49 mouse cellular contexts compared by ENCODE assay signal in genomic region chr7:106733717-106734116, GRCm38 (mm10). TPM values are rescaled to one million over a fixed set of nuclear protein-coding genes. Genes with fewer than 3 reads are reported as not detected.
"Had no signal": no experiment of that assay in that cellular context is flagged by ENCODE, and none has a peak within 500 bp of the region (broad histone marks: within the 10 kb centered on the region; RNA-seq: fewer than 3 reads in every experiment).

No protein-coding gene starts in this region.

- H3K27me3 ChIP-seq: heart, embryonic 12.5 days; heart, embryonic 13.5 days; heart, embryonic 15.5 days; hindbrain, embryonic 12.5 days; hindbrain, embryonic 13.5 days; hindbrain, embryonic 15.5 days; kidney, embryonic 15.5 days had no signal

- H3K4me3 ChIP-seq: heart, adult 2 months; heart, embryonic 10.5 days; heart, embryonic 12.5 days; heart, embryonic 13.5 days; heart, embryonic 15.5 days; hindbrain, embryonic 10.5 days; hindbrain, embryonic 12.5 days; hindbrain, embryonic 13.5 days; hindbrain, embryonic 15.5 days; kidney, embryonic 15.5 days; layer of hippocampus, adult 2 months; left cerebral cortex, adult 2 months had no signal

- H3K4me2 ChIP-seq: heart, embryonic 11.5 days; heart, embryonic 12.5 days; heart, embryonic 13.5 days; heart, embryonic 15.5 days; hindbrain, embryonic 12.5 days; hindbrain, embryonic 13.5 days; hindbrain, embryonic 14.5 days; hindbrain, embryonic 15.5 days; kidney, embryonic 15.5 days had no signal

- ATAC-seq: hindbrain, embryonic 16.5 days; hindbrain, postnatal 0 days; inflammation-experienced regulatory T-cells, adult 6 months had no signal

- H3K9me3 ChIP-seq: heart, embryonic 10.5 days; heart, embryonic 12.5 days; heart, embryonic 13.5 days; heart, embryonic 15.5 days; hindbrain, embryonic 10.5 days; hindbrain, embryonic 12.5 days; hindbrain, embryonic 13.5 days; hindbrain, embryonic 15.5 days; kidney, embryonic 15.5 days had no signal

- H3K4me1 ChIP-seq: heart, embryonic 10.5 days; heart, embryonic 12.5 days; heart, embryonic 13.5 days; heart, embryonic 15.5 days; hindbrain, embryonic 10.5 days; hindbrain, embryonic 12.5 days; hindbrain, embryonic 13.5 days; hindbrain, embryonic 15.5 days; kidney, embryonic 15.5 days had no signal

- H3K9ac ChIP-seq: heart, embryonic 12.5 days; heart, embryonic 13.5 days; heart, embryonic 15.5 days; hindbrain, embryonic 12.5 days; hindbrain, embryonic 13.5 days; hindbrain, embryonic 14.5 days; hindbrain, embryonic 15.5 days; kidney, embryonic 15.5 days had no signal

- H3K27ac ChIP-seq: heart, adult 2 months; heart, embryonic 10.5 days; heart, embryonic 13.5 days; heart, embryonic 15.5 days; hindbrain, embryonic 10.5 days; hindbrain, embryonic 12.5 days; hindbrain, embryonic 13.5 days; hindbrain, embryonic 14.5 days; hindbrain, embryonic 15.5 days; hindbrain, postnatal 0 days; kidney, embryonic 15.5 days; kidney, postnatal 0 days; layer of hippocampus, adult 2 months; left cerebral cortex, adult 2 months had no signal

- DNase-seq: heart, adult 2 months; heart, postnatal 10 days; heart, postnatal 14 days; heart, postnatal 36 days; heart, postnatal 4 days; kidney, adult 11 months; kidney, adult 18-20 months; kidney, adult 2 months; kidney, adult 8-10 months; kidney, adult 9 months; kidney, postnatal 10 days; kidney, postnatal 14 days; kidney, postnatal 25 days; kidney, postnatal 36 days; kidney, postnatal 4 days; layer of hippocampus, adult 9-11 months; layer of hippocampus, postnatal 36 days had no signal

- H3K36me3 ChIP-seq: heart, embryonic 10.5 days; heart, embryonic 12.5 days; heart, embryonic 13.5 days; heart, embryonic 15.5 days; hindbrain, embryonic 10.5 days; hindbrain, embryonic 12.5 days; hindbrain, embryonic 13.5 days; hindbrain, embryonic 15.5 days; kidney, embryonic 15.5 days had no signal

RNA-seq across cellular contexts. Expression of gene Olfr697, which starts 8.5 kb away (rescaled TPM):
- total RNA-seq: heart, adult 2 months; heart, adult 8-10 months; heart, postnatal 10 days; heart, postnatal 14 days; heart, postnatal 25 days; heart, postnatal 36 days; heart, postnatal 4 days; hematopoietic stem cell, adult 5-6 weeks; hindbrain, postnatal 0 days; layer of hippocampus, adult 18-20 months; layer of hippocampus, adult 2 months; layer of hippocampus, adult 8-10 months; layer of hippocampus, postnatal 10 days; layer of hippocampus, postnatal 14 days; layer of hippocampus, postnatal 25 days; layer of hippocampus, postnatal 36 days; left cerebral cortex, adult 2 months had no signal
- polyA plus RNA-seq: heart, adult 2 months; heart, embryonic 10.5 days; heart, embryonic 11.5 days; heart, embryonic 12.5 days; heart, embryonic 13.5 days; heart, embryonic 14.5 days; heart, embryonic 15.5 days; heart, embryonic 16.5 days; heart, postnatal 0 days; hindbrain, embryonic 10.5 days; hindbrain, embryonic 11.5 days; hindbrain, embryonic 12.5 days; hindbrain, embryonic 13.5 days; hindbrain, embryonic 14.5 days; hindbrain, embryonic 15.5 days; hindbrain, embryonic 16.5 days; hindbrain, postnatal 0 days; inflammation-experienced regulatory T-cells, adult 6 months; intestine, embryonic 14.5 days; kidney, adult 2 months; kidney, embryonic 14.5 days; kidney, embryonic 15.5 days; kidney, embryonic 16.5 days; kidney, postnatal 0 days had no signal

RNA-seq across cellular contexts. Expression of gene Olfr695, which starts 17.5 kb away (rescaled TPM):
- total RNA-seq: heart, adult 2 months; heart, adult 8-10 months; heart, postnatal 10 days; heart, postnatal 14 days; heart, postnatal 25 days; heart, postnatal 36 days; heart, postnatal 4 days; hematopoietic stem cell, adult 5-6 weeks; hindbrain, postnatal 0 days; layer of hippocampus, adult 18-20 months; layer of hippocampus, adult 2 months; layer of hippocampus, adult 8-10 months; layer of hippocampus, postnatal 10 days; layer of hippocampus, postnatal 14 days; layer of hippocampus, postnatal 25 days; layer of hippocampus, postnatal 36 days; left cerebral cortex, adult 2 months had no signal
- polyA plus RNA-seq: heart, adult 2 months; heart, embryonic 10.5 days; heart, embryonic 11.5 days; heart, embryonic 12.5 days; heart, embryonic 13.5 days; heart, embryonic 14.5 days; heart, embryonic 15.5 days; heart, embryonic 16.5 days; heart, postnatal 0 days; hindbrain, embryonic 10.5 days; hindbrain, embryonic 11.5 days; hindbrain, embryonic 12.5 days; hindbrain, embryonic 13.5 days; hindbrain, embryonic 14.5 days; hindbrain, embryonic 15.5 days; hindbrain, embryonic 16.5 days; hindbrain, postnatal 0 days; inflammation-experienced regulatory T-cells, adult 6 months; intestine, embryonic 14.5 days; kidney, adult 2 months; kidney, embryonic 14.5 days; kidney, embryonic 15.5 days; kidney, embryonic 16.5 days; kidney, postnatal 0 days had no signal

RNA-seq across cellular contexts. Expression of gene Olfr698, which starts 21.5 kb away (rescaled TPM):
- total RNA-seq: heart, adult 2 months; heart, adult 8-10 months; heart, postnatal 10 days; heart, postnatal 14 days; heart, postnatal 25 days; heart, postnatal 36 days; heart, postnatal 4 days; hematopoietic stem cell, adult 5-6 weeks; hindbrain, postnatal 0 days; layer of hippocampus, adult 18-20 months; layer of hippocampus, adult 2 months; layer of hippocampus, adult 8-10 months; layer of hippocampus, postnatal 10 days; layer of hippocampus, postnatal 14 days; layer of hippocampus, postnatal 25 days; layer of hippocampus, postnatal 36 days; left cerebral cortex, adult 2 months had no signal
- polyA plus RNA-seq: heart, adult 2 months; heart, embryonic 10.5 days; heart, embryonic 11.5 days; heart, embryonic 12.5 days; heart, embryonic 13.5 days; heart, embryonic 14.5 days; heart, embryonic 15.5 days; heart, embryonic 16.5 days; heart, postnatal 0 days; hindbrain, embryonic 10.5 days; hindbrain, embryonic 11.5 days; hindbrain, embryonic 12.5 days; hindbrain, embryonic 13.5 days; hindbrain, embryonic 14.5 days; hindbrain, embryonic 15.5 days; hindbrain, embryonic 16.5 days; hindbrain, postnatal 0 days; inflammation-experienced regulatory T-cells, adult 6 months; intestine, embryonic 14.5 days; kidney, adult 2 months; kidney, embryonic 14.5 days; kidney, embryonic 15.5 days; kidney, embryonic 16.5 days; kidney, postnatal 0 days had no signal

RNA-seq across cellular contexts. Expression of gene Olfr694, which starts 42.1 kb away (rescaled TPM):
- total RNA-seq: heart, adult 2 months; heart, adult 8-10 months; heart, postnatal 10 days; heart, postnatal 14 days; heart, postnatal 25 days; heart, postnatal 36 days; heart, postnatal 4 days; hematopoietic stem cell, adult 5-6 weeks; hindbrain, postnatal 0 days; layer of hippocampus, adult 18-20 months; layer of hippocampus, adult 2 months; layer of hippocampus, adult 8-10 months; layer of hippocampus, postnatal 10 days; layer of hippocampus, postnatal 14 days; layer of hippocampus, postnatal 25 days; layer of hippocampus, postnatal 36 days; left cerebral cortex, adult 2 months had no signal
- polyA plus RNA-seq: heart, adult 2 months; heart, embryonic 10.5 days; heart, embryonic 11.5 days; heart, embryonic 12.5 days; heart, embryonic 13.5 days; heart, embryonic 14.5 days; heart, embryonic 15.5 days; heart, embryonic 16.5 days; heart, postnatal 0 days; hindbrain, embryonic 10.5 days; hindbrain, embryonic 11.5 days; hindbrain, embryonic 12.5 days; hindbrain, embryonic 13.5 days; hindbrain, embryonic 14.5 days; hindbrain, embryonic 15.5 days; hindbrain, embryonic 16.5 days; hindbrain, postnatal 0 days; inflammation-experienced regulatory T-cells, adult 6 months; intestine, embryonic 14.5 days; kidney, adult 2 months; kidney, embryonic 14.5 days; kidney, embryonic 15.5 days; kidney, embryonic 16.5 days; kidney, postnatal 0 days had no signal

RNA-seq across cellular contexts. Expression of gene Olfr693, which starts 53.3 kb away (rescaled TPM):
- total RNA-seq: heart, adult 2 months; heart, adult 8-10 months; heart, postnatal 10 days; heart, postnatal 14 days; heart, postnatal 25 days; heart, postnatal 36 days; heart, postnatal 4 days; hematopoietic stem cell, adult 5-6 weeks; layer of hippocampus, adult 18-20 months; layer of hippocampus, adult 2 months; layer of hippocampus, adult 8-10 months; layer of hippocampus, postnatal 10 days; layer of hippocampus, postnatal 14 days; layer of hippocampus, postnatal 25 days; layer of hippocampus, postnatal 36 days; left cerebral cortex, adult 2 months had no signal
- polyA plus RNA-seq: heart, adult 2 months; heart, embryonic 10.5 days; heart, embryonic 11.5 days; heart, embryonic 12.5 days; heart, embryonic 13.5 days; heart, embryonic 14.5 days; heart, embryonic 15.5 days; heart, embryonic 16.5 days; heart, postnatal 0 days; hindbrain, embryonic 10.5 days; hindbrain, embryonic 11.5 days; hindbrain, embryonic 12.5 days; hindbrain, embryonic 13.5 days; hindbrain, embryonic 14.5 days; hindbrain, embryonic 15.5 days; hindbrain, embryonic 16.5 days; hindbrain, postnatal 0 days; inflammation-experienced regulatory T-cells, adult 6 months; intestine, embryonic 14.5 days; kidney, adult 2 months; kidney, embryonic 14.5 days; kidney, embryonic 15.5 days; kidney, embryonic 16.5 days; kidney, postnatal 0 days had no signal
